Mouse (Mus musculus) lung, embryonic 14.5 days (tissue): ENCODE data around the gene Hspb2. TPM values are rescaled to one million over a fixed set of nuclear protein-coding genes. Genes with fewer than 3 reads are reported as not detected.

ENCODE experiments used
- ATAC-seq: fragments of 200-750 bp; cut with Nextera tagmentation; 2 replicates; pipeline ENCODE4 v1.8.0; 2017; ENCODE audit warnings: mild to moderate bottlenecking, moderate TSS enrichment, moderate library complexity; ENCODE audit not compliant: insufficient read depth
- DNase-seq: peaks from one replicate; pipeline ENCODE4 v3.0.0-alpha.2; 2015
- H3K27ac ChIP-seq: fragments of 300-500 bp; sonication (generic); 2 replicates; pipeline ENCODE4 v1.5.1; 2014; ENCODE audit warnings: low read depth, mild to moderate bottlenecking, moderate library complexity
- H3K27me3 ChIP-seq: fragments of 300-500 bp; sonication (generic); 2 replicates; pipeline ENCODE4 v1.6.1; 2014; ENCODE audit warnings: low read length, control low read depth; ENCODE audit not compliant: insufficient read depth
- H3K36me3 ChIP-seq: fragments of 300-500 bp; sonication (generic); 2 replicates; pipeline ENCODE4 v1.6.1; 2014; ENCODE audit warnings: control low read depth; ENCODE audit not compliant: insufficient read depth
- H3K4me1 ChIP-seq: fragments of 300-500 bp; sonication (generic); 2 replicates; pipeline ENCODE4 v1.6.1; 2014; ENCODE audit warnings: antibody characterized with exemption, control low read depth; ENCODE audit not compliant: insufficient read depth
- H3K4me2 ChIP-seq: fragments of 300-500 bp; sonication (generic); 2 replicates; pipeline ENCODE4 v1.6.1; 2014; ENCODE audit warnings: mild to moderate bottlenecking
- H3K4me3 ChIP-seq: fragments of 300-500 bp; sonication (generic); 2 replicates; pipeline ENCODE4 v1.5.1; 2014; ENCODE audit warnings: low read depth, low read length
- H3K9ac ChIP-seq: fragments of 300-500 bp; sonication (generic); 2 replicates; pipeline ENCODE4 v1.6.1; 2014
- H3K9me3 ChIP-seq: fragments of 300-500 bp; sonication (generic); 2 replicates; pipeline ENCODE4 v1.6.1; 2016; ENCODE audit warnings: low read depth, low read length, control low read depth
- CTCF ChIP-seq: IDR thresholded peaks from 2 replicates; pipeline ENCODE4 v1.5.1; 2016; ENCODE audit warnings: antibody characterized with exemption, low read depth
- WGBS: fragments of 180-500 bp; shearing (Covaris S2); extraction: QIAGEN DNeasy Blood & Tissue Kit; methylation state at CpG from one replicate; pipeline ENCODE4 v1.1.7; 2014; 5-methylcytosine and 5-hydroxymethylcytosine counted together
- polyA plus RNA-seq: library from polyadenylated mRNA; unstranded; fragments of >200 nt; fragmentation: Nextera tagmentation; extraction: Ambion mirVana; gene quantifications from 2 replicates; pipeline ENCODE4 v1.2.1, GENCODE M21; 2014

Gene Hspb2
- polyA plus RNA-seq, 1 experiment from 2014 or later = 3.4 TPM

- peak; percentile 36 for DNase-seq
- peak overlapping the region; percentile 91 for H3K4me2 ChIP-seq
- no peak overlapping the region for H3K4me3 ChIP-seq
- H3K36me3 ChIP-seq = no peaks in the 10 kb centered on the region
- 55% methylated on average over 8 of the region's 8 CpGs for WGBS
- ATAC-seq = no peak
- peaks cover 29% of the 10 kb centered on the region for H3K4me1 ChIP-seq
- no peak for TF ChIP-seq CTCF
- no peak overlapping the region for H3K27ac ChIP-seq
- H3K9ac ChIP-seq = no peak overlapping the region
- H3K27me3 ChIP-seq = no peaks in the 10 kb centered on the region
- no peaks in the 10 kb centered on the region for H3K9me3 ChIP-seq
Observed at GRCm38 (mm10) chr9:50725921-50726590, 26.1 kb downstream of the Hspb2 start.

DNA sequence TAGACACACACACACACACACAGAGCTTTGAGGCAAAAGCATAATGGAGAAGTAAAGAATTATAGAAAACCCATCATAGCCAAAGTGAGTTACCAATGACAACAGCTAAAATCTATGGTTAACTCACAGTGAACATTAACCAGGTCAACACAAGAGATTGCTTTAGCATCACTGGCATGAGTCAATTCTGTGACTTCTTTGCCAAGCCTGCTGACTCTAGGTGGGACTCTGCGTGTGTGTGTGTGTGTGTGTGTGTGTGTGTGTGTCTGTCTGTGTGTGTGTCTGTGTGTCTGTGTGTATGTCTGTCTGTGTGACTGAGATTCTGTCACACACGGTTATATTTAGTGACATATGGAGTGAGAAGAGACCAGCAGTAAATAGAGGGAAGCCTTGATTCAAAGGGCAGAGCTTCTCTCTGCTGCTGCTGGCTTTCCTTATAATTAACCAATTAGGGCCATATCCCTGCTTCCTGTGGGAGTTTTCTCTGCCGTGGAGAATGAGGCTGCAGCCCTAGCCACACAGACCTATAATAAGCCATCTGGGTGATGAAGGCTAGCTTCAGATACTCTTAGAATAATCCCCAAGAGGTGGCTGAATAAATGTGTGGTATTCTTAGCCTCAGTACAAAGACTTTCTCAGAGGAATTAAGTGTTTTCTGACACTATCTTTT lies 27.4 kb downstream of the Hspb2 start:
- H3K4me2 ChIP-seq = no peak overlapping the region; the same call in 1 of the 2 replicates
- no peak for TF ChIP-seq CTCF

DNA sequence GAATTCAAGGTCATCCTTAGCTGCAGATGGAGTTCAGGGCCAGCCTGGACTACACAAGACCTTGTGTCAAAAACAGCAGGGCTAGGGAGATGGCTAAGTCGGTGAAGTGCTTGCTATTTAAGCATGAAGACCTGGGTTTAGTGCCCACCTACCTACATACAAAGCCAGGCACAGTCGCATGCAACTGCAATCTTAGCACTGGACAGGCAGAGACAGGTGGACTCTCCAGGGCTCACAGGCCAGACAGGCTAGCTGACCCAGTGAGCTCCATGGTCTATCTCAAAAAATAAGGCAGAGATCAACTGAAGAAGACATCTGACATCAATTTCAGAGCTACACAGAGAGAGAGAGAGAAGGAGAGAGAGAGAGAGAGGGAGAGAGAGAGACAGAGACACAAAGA lies 28.0 kb downstream of the Hspb2 start:
- Histone ChIP-seq H3K4me1 (peaks cover 29% of the 10 kb centered on the region), H3K9ac (no peak overlapping the region), H3K36me3 (no peaks in the 10 kb centered on the region), H3K4me3 (no peak overlapping the region), H3K9me3 (no peaks in the 10 kb centered on the region), H3K4me2 (no peak overlapping the region), H3K27ac (no peak overlapping the region), H3K27me3 (no peaks in the 10 kb centered on the region)
- DNase-seq (no peak), ATAC-seq (no peak)
- no peak for TF ChIP-seq CTCF
- 69% methylated on average over 2 of the region's 2 CpGs for WGBS

More for the DNA sequence above, 27.4 kb downstream of the Hspb2 start:
- H3K9me3 ChIP-seq = no peaks in the 10 kb centered on the region
- no peak overlapping the region for H3K4me3 ChIP-seq
- DNase-seq (no peak), ATAC-seq (no peak)
- H3K4me1 ChIP-seq = peaks cover 29% of the 10 kb centered on the region
- H3K27me3 ChIP-seq = no peaks in the 10 kb centered on the region
- no peak overlapping the region for H3K9ac ChIP-seq
- WGBS = 36% methylated on average over 3 of the region's 3 CpGs
- no peak overlapping the region for H3K27ac ChIP-seq
- no peaks in the 10 kb centered on the region for H3K36me3 ChIP-seq

DNA sequence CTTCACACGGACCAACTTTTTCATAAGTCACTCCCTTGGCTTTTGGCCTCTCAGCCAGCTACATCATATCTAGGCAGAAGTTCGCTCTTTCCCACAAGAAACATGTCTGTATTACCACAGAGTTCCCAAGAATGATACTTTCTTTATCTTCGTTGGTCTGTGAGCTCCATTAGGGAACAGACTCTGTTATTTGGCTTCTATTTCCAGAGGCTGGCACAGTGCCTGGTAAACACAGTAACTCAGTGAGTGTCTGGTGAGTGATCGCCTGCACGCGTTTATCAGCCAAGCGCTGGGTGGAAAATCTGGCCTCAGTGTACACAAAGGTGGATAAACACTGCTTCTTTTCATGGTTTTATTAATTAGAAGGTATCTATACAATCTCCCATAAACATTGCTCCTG lies 28.7 kb downstream of the Hspb2 start:
- H3K4me2 ChIP-seq = peak overlapping the region; percentile 51
- no peaks in the 10 kb centered on the region for H3K36me3 ChIP-seq
- H3K4me1 ChIP-seq = peaks cover 28% of the 10 kb centered on the region
- ATAC-seq = peak; percentile 74
- no peak for TF ChIP-seq CTCF
- H3K27ac ChIP-seq = peak overlapping the region; percentile 78
- no peaks in the 10 kb centered on the region for H3K27me3 ChIP-seq
- H3K9me3 ChIP-seq = no peaks in the 10 kb centered on the region
- H3K4me3 ChIP-seq = no peak overlapping the region
- peak; percentile 97 for DNase-seq
- 19% methylated on average over 7 of the region's 7 CpGs for WGBS
- H3K9ac ChIP-seq = no peak overlapping the region

DNA sequence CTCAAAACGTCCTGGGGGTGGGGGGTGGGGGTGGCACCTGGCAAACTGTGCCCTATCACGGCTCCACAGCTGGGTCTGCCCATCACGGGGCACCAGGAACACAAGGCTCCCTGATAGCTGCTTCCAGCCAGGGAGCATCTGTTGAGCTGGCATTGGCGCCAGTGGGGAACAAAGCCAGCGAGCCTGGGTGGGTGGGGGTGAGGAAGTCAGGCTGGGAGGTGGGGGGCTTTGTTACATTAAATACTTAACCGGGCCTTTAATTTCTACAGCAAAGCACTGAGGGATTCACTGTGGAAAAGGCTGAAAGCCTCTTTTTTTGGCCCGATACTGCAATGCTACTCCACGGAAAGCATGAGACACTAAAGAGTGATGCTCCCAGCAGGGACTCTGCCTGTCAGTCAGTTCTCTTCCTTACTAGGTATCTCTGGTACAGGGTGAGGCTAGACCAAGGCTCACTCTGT lies 29.7 kb downstream of the Hspb2 start:
- Histone ChIP-seq H3K27me3 (no peaks in the 10 kb centered on the region), H3K36me3 (no peaks in the 10 kb centered on the region), H3K4me1 (peaks cover 27% of the 10 kb centered on the region), H3K9me3 (no peaks in the 10 kb centered on the region), H3K4me3 (no peak overlapping the region), H3K27ac (0 out of 2 replicates have a peak overlapping the region, but pooled peaks have one; percentile 78), H3K9ac (no peak overlapping the region; the same call in 1 of the 2 replicates), H3K4me2 (peak overlapping the region; percentile 51; the same call in 1 of the 2 replicates)
- ATAC-seq (no peak), DNase-seq (no peak)
- TF ChIP-seq CTCF = no peak
- 30% methylated on average over 8 of the region's 8 CpGs for WGBS

- no peak for TF ChIP-seq CTCF
- 20% methylated on average over 12 of the region's 12 CpGs for WGBS
- ATAC-seq (no peak), DNase-seq (peak; percentile 43)
- H3K4me2 ChIP-seq = no peak overlapping the region
- no peaks in the 10 kb centered on the region for H3K9me3 ChIP-seq
- no peak overlapping the region for H3K9ac ChIP-seq
- H3K27ac ChIP-seq = no peak overlapping the region
- H3K4me3 ChIP-seq = no peak overlapping the region
- no peaks in the 10 kb centered on the region for H3K36me3 ChIP-seq
- H3K27me3 ChIP-seq = no peaks in the 10 kb centered on the region
- peaks cover 27% of the 10 kb centered on the region for H3K4me1 ChIP-seq
Observed at GRCm38 (mm10) chr9:50721061-50721460, 31.1 kb downstream of the Hspb2 start.

DNA sequence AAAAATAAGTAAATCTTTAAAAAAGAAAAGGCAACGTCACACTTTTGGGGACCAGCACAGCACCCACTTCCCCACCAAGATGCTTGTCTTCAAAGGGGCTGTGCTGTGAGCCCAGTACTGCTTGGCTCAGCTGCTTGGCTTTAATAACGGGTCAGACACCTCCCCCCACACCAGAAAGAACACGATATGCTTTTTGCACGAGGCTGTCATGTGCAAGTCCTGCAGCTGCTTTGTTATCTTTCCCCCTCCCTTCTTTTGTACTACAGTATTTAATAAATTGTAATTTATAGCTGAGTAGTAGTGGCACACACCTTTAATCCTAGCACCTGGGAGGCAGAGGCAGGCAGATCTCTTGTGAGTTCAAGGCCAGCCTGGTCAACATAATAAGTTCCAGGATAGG lies 33.3 kb downstream of the Hspb2 start:
- ATAC-seq = no peak

More for the DNA sequence above, 33.3 kb downstream of the Hspb2 start:
- no peak for TF ChIP-seq CTCF
- Histone ChIP-seq H3K4me2 (no peak overlapping the region), H3K4me3 (no peak overlapping the region), H3K9ac (no peak overlapping the region), H3K9me3 (no peaks in the 10 kb centered on the region), H3K36me3 (no peaks in the 10 kb centered on the region), H3K27ac (no peak overlapping the region), H3K27me3 (no peaks in the 10 kb centered on the region), H3K4me1 (peaks cover 16% of the 10 kb centered on the region)
- no peak for DNase-seq
- WGBS = 66% methylated on average over 4 of the region's 4 CpGs
